Mouse (Mus musculus) olfactory bulb, adult 2 months (tissue): ENCODE results near the gene Rln3.

Experiments used
- CTCF ChIP-seq: fragments of 200-500 bp; IDR thresholded peaks from 2 replicates; pipeline ENCODE4 v1.5.1; 2012; ENCODE audit warnings: low read depth, mild to moderate bottlenecking, low read length, moderate library complexity; ENCODE audit not compliant: insufficient read depth
- POLR2A ChIP-seq: fragments of 200-500 bp; IDR thresholded peaks from 2 replicates; pipeline ENCODE4 v1.6.1; 2012; ENCODE audit warnings: mild to moderate bottlenecking, low read depth, low read length, moderate library complexity; ENCODE audit not compliant: insufficient read depth

DNA sequence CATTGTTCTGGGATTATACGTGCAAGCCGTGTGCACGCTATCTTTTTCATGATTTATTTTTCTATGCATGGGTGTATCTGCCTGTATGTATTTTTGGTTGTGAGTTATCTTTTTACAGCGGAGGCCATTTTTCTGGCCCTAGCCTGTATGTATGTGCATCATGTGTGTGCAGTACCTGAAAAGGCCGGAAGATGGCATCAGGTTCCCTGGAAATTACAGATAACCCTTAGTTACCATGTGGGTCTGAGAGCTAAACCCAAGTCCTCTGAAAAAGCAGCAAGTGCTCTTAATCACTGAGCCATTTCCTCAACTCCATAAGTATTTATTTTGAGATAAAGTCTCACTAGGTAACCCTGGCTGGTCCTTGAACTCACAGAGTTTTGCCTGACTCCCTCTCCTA, 8.4 kb upstream of the Rln3 start:
- TF ChIP-seq CTCF (no peak), POLR2A (no peak)
